ENCODE assay signal across 23 mouse cellular contexts in genomic region chr9:78100956-78101355, GRCm38 (mm10). TPM values are rescaled to one million over a fixed set of nuclear protein-coding genes. Genes with fewer than 3 reads are reported as not detected.
DNase-seq lines count a peak whose midpoint lies in the region; ATAC-seq lines count a peak whose summit lies in the region.
"Had no signal": no experiment of that assay in that cellular context is flagged by ENCODE, and none has a peak within 500 bp of the region (broad histone marks: within the 10 kb centered on the region; RNA-seq: fewer than 3 reads in every experiment).

No protein-coding gene starts in this region.

- H3K27me3 ChIP-seq in liver, embryonic 13.5 days: no peaks in the 10 kb centered on the region
- no peaks in the 10 kb centered on the region for H3K27me3 ChIP-seq in splenic B cell, adult 2 months (ENCODE audit: control insufficient read depth, insufficient read depth, low read length, poor library complexity, severe bottlenecking)
- H3K27me3 ChIP-seq: heart, embryonic 13.5 days; liver, embryonic 15.5 days; neural tube, embryonic 12.5 days; Patski had no signal

- peaks cover 7% of the 10 kb centered on the region for H3K9me3 ChIP-seq in liver, embryonic 13.5 days (replicated peaks)
- H3K9me3 ChIP-seq: neural tube, embryonic 12.5 days had no signal

- DNase-seq in thymus, postnatal 0 days (ENCODE audit: low spot score): peak; percentile 70
- no peak for DNase-seq in thymus, postnatal 10 days (ENCODE audit: low spot score in 2 of 2)
- peak; percentile 92 for DNase-seq in MEL-GATA-1-ER (ENCODE audit: extremely low read depth, low read depth)
- DNase-seq in liver, embryonic 13.5 days: no peak
- DNase-seq in splenic B cell, adult 2 months (ENCODE audit: low read depth, low spot score): peak; percentile 67
- no peak for DNase-seq in layer of hippocampus, postnatal 25 days (ENCODE audit: extremely low spot score in 1 of 2, low spot score in 1 of 2)
- DNase-seq in frontal cortex, postnatal 25 days (ENCODE audit: low spot score in 2 of 2): no peak
- DNase-seq: cerebellum, adult 11 months; gastrocnemius, postnatal 25 days; kidney, postnatal 14 days; layer of hippocampus, adult 9-11 months; left cerebral cortex, postnatal 4 days; midbrain, embryonic 14.5 days had no signal

- H3K4me1 ChIP-seq in liver, embryonic 13.5 days (replicated peaks): peaks cover 41% of the 10 kb centered on the region
- H3K4me1 ChIP-seq: forebrain, embryonic 10.5 days; neural tube, embryonic 12.5 days had no signal

- no peak overlapping the region for H3K4me3 ChIP-seq in liver, embryonic 13.5 days (replicated peaks)
- H3K4me3 ChIP-seq: forebrain, embryonic 10.5 days; heart, embryonic 13.5 days; liver, embryonic 15.5 days; neural tube, embryonic 12.5 days had no signal

- no peak for ATAC-seq in liver, embryonic 13.5 days (ENCODE audit: low read depth)
- ATAC-seq: intestine, postnatal 0 days; Patski had no signal

- H3K9ac ChIP-seq in liver, embryonic 13.5 days: no peak overlapping the region
- H3K9ac ChIP-seq: heart, embryonic 13.5 days; liver, embryonic 15.5 days; neural tube, embryonic 12.5 days had no signal

- peaks cover 83% of the 10 kb centered on the region for H3K36me3 ChIP-seq in liver, embryonic 13.5 days
- H3K36me3 ChIP-seq in splenic B cell, adult 2 months (ENCODE audit: control insufficient read depth, insufficient read depth, low read length, poor library complexity, severe bottlenecking): peaks cover 6% of the 10 kb centered on the region

- WGBS in liver, embryonic 13.5 days (ENCODE audit: insufficient replicate concordance): 29% methylated on average over 5 of the region's 5 CpGs

- no peak overlapping the region for H3K4me2 ChIP-seq in liver, embryonic 13.5 days
- H3K4me2 ChIP-seq: heart, embryonic 13.5 days; liver, embryonic 15.5 days; neural tube, embryonic 12.5 days had no signal

- peak overlapping the region; percentile 26 for H3K27ac ChIP-seq in liver, embryonic 13.5 days
- H3K27ac ChIP-seq: forebrain, embryonic 10.5 days; heart, embryonic 13.5 days; liver, embryonic 15.5 days; neural tube, embryonic 12.5 days had no signal

RNA-seq across cellular contexts. Expression of gene Fbxo9, which starts 7.9 kb away (rescaled TPM):
- 53.8 and 60.6 TPM in 2 replicates for polyA plus RNA-seq in thymus, postnatal 0 days (2015; fragmentation: Nextera tagmentation; extraction: Ambion mirVana)
- polyA plus RNA-seq in liver, embryonic 13.5 days (2015; fragmentation: Nextera tagmentation; extraction: Ambion mirVana): 68.7 and 72.5 TPM in 2 replicates
- 100 to 1,000 TPM in 1 of 2 experiments, 10 to 100 TPM in 1; 96.4 to 102 TPM for total RNA-seq in layer of hippocampus, postnatal 25 days (2021)

RNA-seq across cellular contexts. Expression of gene Ick, which starts 8.0 kb away (rescaled TPM):
- polyA plus RNA-seq in thymus, postnatal 0 days (2015; fragmentation: Nextera tagmentation; extraction: Ambion mirVana): 14.7 and 14.9 TPM in 2 replicates
- 4.7 and 6.7 TPM in 2 replicates for polyA plus RNA-seq in liver, embryonic 13.5 days (2015; fragmentation: Nextera tagmentation; extraction: Ambion mirVana)
- total RNA-seq in layer of hippocampus, postnatal 25 days (2021): 10 to 100 TPM; 22.6 to 27.0 TPM

RNA-seq across cellular contexts. Expression of gene Gcm1, which starts 49.2 kb away (rescaled TPM):
- polyA plus RNA-seq in thymus, postnatal 0 days (2015; fragmentation: Nextera tagmentation; extraction: Ambion mirVana): 0.13 and 0.25 TPM in 2 replicates
- polyA plus RNA-seq in liver, embryonic 13.5 days (2015; fragmentation: Nextera tagmentation; extraction: Ambion mirVana): not detected in 2 replicates
- total RNA-seq in layer of hippocampus, postnatal 25 days (2021): not detected
- total RNA-seq: adrenal gland, adult 18-20 months; gastrocnemius, postnatal 25 days; left cerebral cortex, postnatal 4 days had no signal
- polyA plus RNA-seq: cortical plate, adult 2 months; forebrain, embryonic 10.5 days; frontal cortex, adult 2 months; heart, embryonic 13.5 days; hindbrain, embryonic 11.5 days; intestine, postnatal 0 days; liver, embryonic 15.5 days; midbrain, embryonic 14.5 days; neural tube, embryonic 12.5 days had no signal

Comparison
In these comparisons a context has a peak if more than half of its experiments do, and no peak if none do; other contexts are left out.
1. DNase-seq: peak in thymus, postnatal 0 days (single experiment), MEL-GATA-1-ER (single experiment) and splenic B cell, adult 2 months (single experiment); none in thymus, postnatal 10 days (0 of 2), liver, embryonic 13.5 days (single experiment), layer of hippocampus, postnatal 25 days (0 of 2) and frontal cortex, postnatal 25 days (0 of 2).